Comparison of ENCODE assay signal across 8 mouse cellular contexts in genomic region chr2:26388682-26389153, GRCm38 (mm10). TPM values are rescaled to one million over a fixed set of nuclear protein-coding genes. Genes with fewer than 3 reads are reported as not detected.
DNase-seq lines count a peak whose midpoint lies in the region; ATAC-seq and TF ChIP-seq lines count a peak whose summit lies in the region.

No protein-coding gene starts in this region.

- WGBS in lung, embryonic 15.5 days = under 1% methylated on average over 34 of the region's 45 CpGs
- 1% methylated on average over 45 of the region's 45 CpGs for WGBS in forebrain, postnatal 0 days
- under 1% methylated on average over 45 of the region's 45 CpGs for WGBS in liver, embryonic 16.5 days (ENCODE audit: insufficient replicate concordance)
- WGBS in stomach, postnatal 0 days = under 1% methylated on average over 45 of the region's 45 CpGs

- no peak for TF ChIP-seq EP300 in stomach, postnatal 0 days (optimal IDR thresholded peaks at IDR 0.05)

- no peak for TF ChIP-seq CTCF in forebrain, postnatal 0 days (IDR thresholded peaks at IDR 0.05; ENCODE audit: low read depth)
- no peak for TF ChIP-seq CTCF in stomach, postnatal 0 days (IDR thresholded peaks at IDR 0.05; ENCODE audit: low read depth)

- H3K9ac ChIP-seq in lung, embryonic 15.5 days = peak overlapping the region; percentile 90
- peak overlapping the region; percentile 78 for H3K9ac ChIP-seq in forebrain, postnatal 0 days
- peak overlapping the region; percentile 94 for H3K9ac ChIP-seq in liver, embryonic 16.5 days (ENCODE audit: low read depth, low read length)
- peak overlapping the region; percentile 94 for H3K9ac ChIP-seq in stomach, postnatal 0 days (ENCODE audit: low read length)

- ATAC-seq in lung, embryonic 15.5 days (ENCODE audit: borderline replicate concordance, extremely low read depth, low FRiP score, low TSS enrichment) = peak; percentile 53; the same call in 1 of the 2 replicates
- peak; percentile 62 for ATAC-seq in forebrain, postnatal 0 days
- ATAC-seq in liver, embryonic 16.5 days (ENCODE audit: low read depth) = peak; percentile 54
- peak; percentile 60 for ATAC-seq in stomach, postnatal 0 days (ENCODE audit: low FRiP score, low TSS enrichment)

- H3K36me3 ChIP-seq in lung, embryonic 15.5 days = peaks cover 72% of the 10 kb centered on the region
- H3K36me3 ChIP-seq in forebrain, postnatal 0 days (ENCODE audit: insufficient read depth) = peaks cover 66% of the 10 kb centered on the region
- peaks cover 60% of the 10 kb centered on the region for H3K36me3 ChIP-seq in liver, embryonic 16.5 days (ENCODE audit: control insufficient read depth, insufficient read depth)
- H3K36me3 ChIP-seq in stomach, postnatal 0 days (ENCODE audit: control insufficient read depth, insufficient read depth, low read length) = peaks cover 46% of the 10 kb centered on the region

- peak overlapping the region; percentile 94 for H3K4me2 ChIP-seq in lung, embryonic 15.5 days
- H3K4me2 ChIP-seq in forebrain, postnatal 0 days (ENCODE audit: low read depth) = peak overlapping the region; percentile 98
- H3K4me2 ChIP-seq in liver, embryonic 16.5 days (ENCODE audit: low read depth, low read length) = peak overlapping the region; percentile 93
- peak overlapping the region; percentile 96 for H3K4me2 ChIP-seq in stomach, postnatal 0 days (replicated peaks; ENCODE audit: low read depth)

- H3K9me3 ChIP-seq in lung, embryonic 15.5 days = no peaks in the 10 kb centered on the region
- H3K9me3 ChIP-seq in forebrain, postnatal 0 days (ENCODE audit: low read length) = no peaks in the 10 kb centered on the region
- H3K9me3 ChIP-seq in liver, embryonic 16.5 days (replicated peaks; ENCODE audit: control insufficient read depth, low read length) = no peaks in the 10 kb centered on the region
- H3K9me3 ChIP-seq in stomach, postnatal 0 days (ENCODE audit: control insufficient read depth, low read length) = no peaks in the 10 kb centered on the region

- peaks cover 19% of the 10 kb centered on the region for H3K4me1 ChIP-seq in lung, embryonic 15.5 days
- peaks cover 14% of the 10 kb centered on the region; the same call in 1 of the 2 replicates for H3K4me1 ChIP-seq in forebrain, postnatal 0 days (ENCODE audit: insufficient read depth)
- H3K4me1 ChIP-seq in liver, embryonic 16.5 days (ENCODE audit: control insufficient read depth, low read depth, low read length) = peaks cover 20% of the 10 kb centered on the region
- H3K4me1 ChIP-seq in stomach, postnatal 0 days (replicated peaks; ENCODE audit: control insufficient read depth, insufficient read depth) = no peaks in the 10 kb centered on the region

- DNase-seq in cerebellum, adult 11 months = peak; percentile 35
- DNase-seq in cerebellum, adult 8-10 months = no peak
- DNase-seq in lung, postnatal 4 days = no peak
- DNase-seq in forebrain, postnatal 0 days = no peak
- DNase-seq in stomach, postnatal 0 days (ENCODE audit: low spot score) = no peak
- DNase-seq in ovary, postnatal 14 days (ENCODE audit: low spot score) = no peak

- no peaks in the 10 kb centered on the region for H3K27me3 ChIP-seq in lung, embryonic 15.5 days
- H3K27me3 ChIP-seq in forebrain, postnatal 0 days (ENCODE audit: insufficient read depth, low read length) = no peaks in the 10 kb centered on the region
- H3K27me3 ChIP-seq in liver, embryonic 16.5 days (ENCODE audit: control insufficient read depth, insufficient read depth, low read depth, low read length) = no peaks in the 10 kb centered on the region
- no peaks in the 10 kb centered on the region for H3K27me3 ChIP-seq in stomach, postnatal 0 days (ENCODE audit: control insufficient read depth, insufficient read depth, low read length)

- H3K4me3 ChIP-seq in lung, embryonic 15.5 days = peak overlapping the region; percentile 76
- H3K4me3 ChIP-seq in forebrain, postnatal 0 days (ENCODE audit: low read depth, low read length) = peak overlapping the region; percentile 93
- peak overlapping the region; percentile 94 for H3K4me3 ChIP-seq in liver, embryonic 16.5 days (ENCODE audit: low read depth, low read length)
- H3K4me3 ChIP-seq in stomach, postnatal 0 days (ENCODE audit: low read depth, low read length) = peak overlapping the region; percentile 97

- peak overlapping the region; percentile 42; the same call in 1 of the 2 replicates for H3K27ac ChIP-seq in lung, embryonic 15.5 days
- peak overlapping the region; percentile 78 for H3K27ac ChIP-seq in forebrain, postnatal 0 days (ENCODE audit: low read depth, low read length)
- peak overlapping the region; percentile 78 for H3K27ac ChIP-seq in liver, embryonic 16.5 days (ENCODE audit: low read length)
- H3K27ac ChIP-seq in stomach, postnatal 0 days (replicated peaks) = peak overlapping the region; percentile 69

RNA-seq across cellular contexts. Expression of gene Entr1, which starts 0.4 kb away (rescaled TPM):
- polyA plus RNA-seq in lung, embryonic 15.5 days (2015; fragmentation: Nextera tagmentation; extraction: Ambion mirVana) = 107 and 117 TPM in 2 replicates
- 160 and 179 TPM in 2 replicates for total RNA-seq in forebrain, postnatal 0 days (2014; rRNA removed)
- 146 and 152 TPM in 2 replicates for polyA plus RNA-seq in forebrain, postnatal 0 days (2015; fragmentation: Nextera tagmentation; extraction: Ambion mirVana)
- 34.1 and 34.4 TPM in 2 replicates for polyA plus RNA-seq in liver, embryonic 16.5 days (2015; fragmentation: Nextera tagmentation; extraction: Ambion mirVana)
- 52.6 and 58.9 TPM in 2 replicates for polyA plus RNA-seq in stomach, postnatal 0 days (2015; fragmentation: Nextera tagmentation; extraction: Ambion mirVana)

RNA-seq across cellular contexts. Expression of gene Pmpca, which starts 0.4 kb away (rescaled TPM):
- polyA plus RNA-seq in lung, embryonic 15.5 days (2015; fragmentation: Nextera tagmentation; extraction: Ambion mirVana) = 95.2 and 99.7 TPM in 2 replicates
- total RNA-seq in forebrain, postnatal 0 days (2014; rRNA removed) = 66.0 and 74.3 TPM in 2 replicates
- 76.1 and 85.7 TPM in 2 replicates for polyA plus RNA-seq in forebrain, postnatal 0 days (2015; fragmentation: Nextera tagmentation; extraction: Ambion mirVana)
- 55.8 and 57.6 TPM in 2 replicates for polyA plus RNA-seq in liver, embryonic 16.5 days (2015; fragmentation: Nextera tagmentation; extraction: Ambion mirVana)
- polyA plus RNA-seq in stomach, postnatal 0 days (2015; fragmentation: Nextera tagmentation; extraction: Ambion mirVana) = 53.3 and 55.4 TPM in 2 replicates

RNA-seq across cellular contexts. Expression of gene Snapc4, which starts 8.3 kb away (rescaled TPM):
- 23.1 and 30.0 TPM in 2 replicates for polyA plus RNA-seq in lung, embryonic 15.5 days (2015; fragmentation: Nextera tagmentation; extraction: Ambion mirVana)
- 56.7 and 58.6 TPM in 2 replicates for total RNA-seq in forebrain, postnatal 0 days (2014; rRNA removed)
- polyA plus RNA-seq in forebrain, postnatal 0 days (2015; fragmentation: Nextera tagmentation; extraction: Ambion mirVana) = 14.9 and 19.1 TPM in 2 replicates
- 7.1 and 10.0 TPM in 2 replicates for polyA plus RNA-seq in liver, embryonic 16.5 days (2015; fragmentation: Nextera tagmentation; extraction: Ambion mirVana)
- 7.4 and 9.5 TPM in 2 replicates for polyA plus RNA-seq in stomach, postnatal 0 days (2015; fragmentation: Nextera tagmentation; extraction: Ambion mirVana)

RNA-seq across cellular contexts. Expression of gene Inpp5e, which starts 20.3 kb away (rescaled TPM):
- 17.3 and 20.3 TPM in 2 replicates for polyA plus RNA-seq in lung, embryonic 15.5 days (2015; fragmentation: Nextera tagmentation; extraction: Ambion mirVana)
- 24.1 and 26.6 TPM in 2 replicates for total RNA-seq in forebrain, postnatal 0 days (2014; rRNA removed)
- 8.9 and 12.6 TPM in 2 replicates for polyA plus RNA-seq in forebrain, postnatal 0 days (2015; fragmentation: Nextera tagmentation; extraction: Ambion mirVana)
- 5.2 and 5.8 TPM in 2 replicates for polyA plus RNA-seq in liver, embryonic 16.5 days (2015; fragmentation: Nextera tagmentation; extraction: Ambion mirVana)
- 6.3 and 7.7 TPM in 2 replicates for polyA plus RNA-seq in stomach, postnatal 0 days (2015; fragmentation: Nextera tagmentation; extraction: Ambion mirVana)

RNA-seq across cellular contexts. Expression of gene Card9, which starts 28.0 kb away (rescaled TPM):
- 1.7 and 3.0 TPM in 2 replicates for polyA plus RNA-seq in lung, embryonic 15.5 days (2015; fragmentation: Nextera tagmentation; extraction: Ambion mirVana)
- 4.0 and 4.1 TPM in 2 replicates for total RNA-seq in forebrain, postnatal 0 days (2014; rRNA removed)
- polyA plus RNA-seq in forebrain, postnatal 0 days (2015; fragmentation: Nextera tagmentation; extraction: Ambion mirVana) = 0.84 and 1.8 TPM in 2 replicates
- polyA plus RNA-seq in liver, embryonic 16.5 days (2015; fragmentation: Nextera tagmentation; extraction: Ambion mirVana) = 1.7 and 3.0 TPM in 2 replicates
- 0.51 and 0.55 TPM in 2 replicates for polyA plus RNA-seq in stomach, postnatal 0 days (2015; fragmentation: Nextera tagmentation; extraction: Ambion mirVana)
